Mouse (Mus musculus) thymus, postnatal 36 days (tissue): ENCODE data around the gene Sft2d1.
"Not testable (repeated sequence)": the region's sequence is repeated elsewhere in the genome, so short reads cannot be mapped to it uniquely, and the experiment has no call there.

Source experiments
- DNase-seq, 2 experiments: peaks; one replicate each; pipeline ENCODE4 v3.0.0; 2022; ENCODE audit warnings: mixed read lengths in 2 of 2

Gene Sft2d1

GRCm38 (mm10) chr17:8303671-8304070, 7.2 kb upstream of the Sft2d1 start:
- DNase-seq = no peak

GRCm38 (mm10) chr17:8305801-8306200, 5.1 kb upstream of the Sft2d1 start:
- no peak for DNase-seq

- no peak for DNase-seq
Observed at GRCm38 (mm10) chr17:8311751-8312150, 849 bp downstream of the Sft2d1 start.

- DNase-seq = no peak
Observed at GRCm38 (mm10) chr17:8313976-8314375, 3.1 kb downstream of the Sft2d1 start.

GRCm38 (mm10) chr17:8316251-8316650, 5.3 kb downstream of the Sft2d1 start:
- peak; percentile 18 to 33 for DNase-seq

GRCm38 (mm10) chr17:8326877-8327276, 16.0 kb downstream of the Sft2d1 start:
- not testable (repeated sequence) for DNase-seq

- peak in 1 of 2 experiments; percentile 26 for DNase-seq
Observed at GRCm38 (mm10) chr17:8328511-8329174, 17.7 kb downstream of the Sft2d1 start.

- no peak for DNase-seq
Observed at GRCm38 (mm10) chr17:8330602-8331001, 19.7 kb downstream of the Sft2d1 start.

- not testable (repeated sequence) for DNase-seq
Observed at GRCm38 (mm10) chr17:8337159-8337558, 26.3 kb downstream of the Sft2d1 start, which contains the start of gene Prr18. Prr18 (plus strand) TSS chr17:8337459.

GRCm38 (mm10) chr17:8339666-8340374, 28.9 kb downstream of the Sft2d1 start:
- DNase-seq = no peak

GRCm38 (mm10) chr17:8340407-8341359, 29.8 kb downstream of the Sft2d1 start:
- peak in 1 of 2 experiments; percentile 9 for DNase-seq

- peak in 1 of 2 experiments; percentile 24 for DNase-seq
Observed at GRCm38 (mm10) chr17:8341360-8341963, 30.6 kb downstream of the Sft2d1 start.

- DNase-seq = peak; percentile 38 to 56
Observed at GRCm38 (mm10) chr17:8342706-8343105, 31.8 kb downstream of the Sft2d1 start.

- DNase-seq = no peak
Observed at GRCm38 (mm10) chr17:8343416-8343815, 32.5 kb downstream of the Sft2d1 start.

- no peak for DNase-seq
Observed at GRCm38 (mm10) chr17:8347765-8348285, 36.9 kb downstream of the Sft2d1 start.

- no peak for DNase-seq
Observed at GRCm38 (mm10) chr17:8348941-8349340, 38.0 kb downstream of the Sft2d1 start.

GRCm38 (mm10) chr17:8351088-8351487, 40.2 kb downstream of the Sft2d1 start:
- no peak for DNase-seq

GRCm38 (mm10) chr17:8355692-8356091, 44.8 kb downstream of the Sft2d1 start, which contains the start of gene T2:
T2 (plus strand) TSS chr17:8355992.
- no peak for DNase-seq

GRCm38 (mm10) chr17:8357498-8357897, 46.6 kb downstream of the Sft2d1 start:
- DNase-seq = no peak

- no peak for DNase-seq
Observed at GRCm38 (mm10) chr17:8360876-8361275, 50.0 kb downstream of the Sft2d1 start.

GRCm38 (mm10) chr17:8361281-8362103, 50.6 kb downstream of the Sft2d1 start:
- DNase-seq = no peak
